Mouse (Mus musculus) lung, postnatal 0 days (tissue): ENCODE results near the gene Tnfrsf1a. TPM values are rescaled to one million over a fixed set of nuclear protein-coding genes. Genes with fewer than 3 reads are reported as not detected.

Experiments used
- ATAC-seq: fragments of 200-750 bp; cut with Nextera tagmentation; 2 replicates; pipeline ENCODE4 v1.8.0; 2017; ENCODE audit warnings: moderate library complexity
- DNase-seq: peaks from one replicate; pipeline ENCODE4 v3.0.0-alpha.2; 2016; ENCODE audit warnings: low spot score
- H3K27ac ChIP-seq: fragments of 300-500 bp; sonication (generic); 2 replicates; pipeline ENCODE4 v1.5.1; 2014; ENCODE audit warnings: antibody characterized with exemption, mild to moderate bottlenecking, low read length, mixed read lengths
- H3K27me3 ChIP-seq: fragments of 300-500 bp; sonication (generic); replicated peaks from 2 replicates; pipeline ENCODE4 v1.6.1; 2014; ENCODE audit warnings: low read length, mixed read lengths; ENCODE audit not compliant: insufficient read depth
- H3K36me3 ChIP-seq: fragments of 300-500 bp; sonication (generic); 2 replicates; pipeline ENCODE4 v1.6.1; 2014; ENCODE audit warnings: low read length, mixed read lengths; ENCODE audit not compliant: insufficient read depth
- H3K4me1 ChIP-seq: fragments of 300-500 bp; sonication (generic); 2 replicates; pipeline ENCODE4 v1.6.1; 2014; ENCODE audit warnings: antibody characterized with exemption, low read depth, low read length, mixed read lengths; ENCODE audit not compliant: insufficient read depth
- H3K4me2 ChIP-seq: fragments of 300-500 bp; sonication (generic); replicated peaks from 2 replicates; pipeline ENCODE4 v1.6.1; 2014; ENCODE audit warnings: low read depth, mild to moderate bottlenecking, low read length, moderate library complexity, mixed read lengths
- H3K4me3 ChIP-seq: fragments of 300-500 bp; sonication (generic); 2 replicates; pipeline ENCODE4 v1.5.1; 2014; ENCODE audit warnings: low read depth, low read length
- H3K9ac ChIP-seq: fragments of 300-500 bp; sonication (generic); replicated peaks from 2 replicates; pipeline ENCODE4 v1.6.1; 2014; ENCODE audit warnings: low read depth, mild to moderate bottlenecking
- H3K9me3 ChIP-seq: fragments of 300-500 bp; sonication (generic); 2 replicates; pipeline ENCODE4 v1.6.1; 2016; ENCODE audit warnings: low read length, mixed read lengths
- CTCF ChIP-seq: IDR thresholded peaks from 2 replicates; pipeline ENCODE4 v1.5.1; 2016; ENCODE audit warnings: antibody characterized with exemption, mild to moderate bottlenecking
- EP300 ChIP-seq: IDR thresholded peaks from 2 replicates; pipeline ENCODE4 v1.6.1; 2016; ENCODE audit warnings: antibody characterized with exemption, mild to moderate bottlenecking, control low read depth
- WGBS: fragments of 180-500 bp; shearing (Covaris S2); extraction: QIAGEN DNeasy Blood & Tissue Kit; methylation state at CpG from one replicate; pipeline ENCODE4 v1.1.7; 2014; 5-methylcytosine and 5-hydroxymethylcytosine counted together
- polyA plus RNA-seq: library from polyadenylated mRNA; unstranded; fragments of >200 nt; fragmentation: Nextera tagmentation; extraction: Ambion mirVana; gene quantifications from 2 replicates; pipeline ENCODE4 v1.2.1, GENCODE M21; 2015

The Tnfrsf1a gene
- polyA plus RNA-seq, 1 experiment from 2014 or later, result 108 TPM

DNA sequence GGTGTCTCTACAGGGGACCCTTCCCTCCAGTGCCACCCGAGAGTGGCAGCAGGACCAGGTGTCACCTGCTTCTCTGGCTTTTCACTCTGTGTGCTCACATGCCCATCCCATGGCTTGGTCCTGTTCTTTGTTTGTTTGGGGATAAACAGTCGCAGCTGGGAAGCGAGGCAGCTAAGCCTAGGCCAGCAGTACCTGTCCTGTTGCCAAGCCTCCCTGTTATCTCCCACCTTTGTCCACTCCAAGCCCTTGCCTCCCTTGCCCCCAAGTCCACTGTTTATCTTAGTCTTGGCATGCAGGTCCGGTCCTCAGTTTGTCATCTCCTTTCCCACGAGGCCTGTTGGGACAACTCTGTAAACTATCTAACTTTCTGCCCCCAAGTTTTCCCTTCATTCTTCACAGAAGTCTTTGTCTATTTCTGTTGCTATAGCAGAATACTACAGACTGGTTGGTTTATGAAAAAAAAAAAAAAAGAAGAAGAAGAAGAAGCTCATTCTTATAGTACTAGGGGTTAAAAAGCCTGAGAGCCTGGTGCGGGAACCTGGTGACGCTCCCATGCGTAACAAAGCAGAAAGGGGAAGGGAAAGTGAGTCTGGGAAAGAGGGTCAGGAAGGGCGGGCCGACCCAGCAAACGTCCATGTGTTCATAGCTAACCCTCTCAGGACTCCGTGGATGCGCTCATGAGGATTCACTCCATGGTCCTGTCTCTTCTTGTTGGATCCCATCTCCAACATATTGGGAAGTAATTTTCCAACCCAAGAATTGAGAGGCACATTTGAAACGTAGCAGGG, 15.9 kb upstream of the Tnfrsf1a start:
- no peak for TF ChIP-seq CTCF
- WGBS, result 63% methylated on average over 14 of the region's 14 CpGs
- ATAC-seq, result no peak

DNA sequence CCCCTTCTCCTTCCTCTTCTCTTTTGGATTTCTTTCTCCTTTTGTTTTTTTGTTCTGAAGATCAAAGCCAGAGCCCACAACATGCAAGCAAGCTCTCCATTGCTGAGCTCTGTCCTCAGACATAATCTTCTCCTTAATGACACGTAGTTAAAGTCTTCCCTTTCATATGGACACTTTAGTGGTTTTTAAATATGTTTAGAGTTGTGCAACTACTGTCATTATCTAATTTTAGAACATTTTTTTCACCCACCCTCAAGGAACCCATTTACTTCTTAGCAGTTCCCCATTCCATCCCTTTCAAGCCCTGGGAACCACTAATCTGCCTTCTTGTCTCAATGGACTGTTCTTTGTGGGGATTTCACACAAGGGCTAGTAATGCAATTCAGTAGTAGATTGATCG, 14.8 kb upstream of the Tnfrsf1a start:
- H3K4me1 ChIP-seq, result peaks cover 4% of the 10 kb centered on the region; the same call in 1 of the 2 replicates
- WGBS, result 55% methylated on average over 2 of the region's 2 CpGs
- DNase-seq, result peak; percentile 87

More for the DNA sequence above, 15.9 kb upstream of the Tnfrsf1a start:
- peak; percentile 28 for DNase-seq
- Histone ChIP-seq H3K4me1 (no peaks in the 10 kb centered on the region), H3K4me2 (no peak overlapping the region), H3K9ac (no peak overlapping the region), H3K36me3 (no peaks in the 10 kb centered on the region), H3K9me3 (no peaks in the 10 kb centered on the region), H3K4me3 (no peak overlapping the region), H3K27me3 (no peaks in the 10 kb centered on the region), H3K27ac (0 out of 2 replicates have a peak overlapping the region, but pooled peaks have one; percentile 64)

GRCm38 (mm10) chr6:125338791-125339660, 10.1 kb upstream of the Tnfrsf1a start:
- DNase-seq, result no peak
- WGBS, result 55% methylated on average over 8 of the region's 9 CpGs
- Histone ChIP-seq H3K27me3 (no peaks in the 10 kb centered on the region), H3K27ac (peak overlapping the region; percentile 38; the same call in 1 of the 2 replicates), H3K36me3 (no peaks in the 10 kb centered on the region; the same call in 1 of the 2 replicates), H3K4me3 (no peak overlapping the region), H3K9me3 (no peaks in the 10 kb centered on the region), H3K9ac (no peak overlapping the region), H3K4me2 (no peak overlapping the region), H3K4me1 (peaks cover 16% of the 10 kb centered on the region; the same call in 1 of the 2 replicates)
- TF ChIP-seq CTCF (no peak), EP300 (peak; percentile 51; the same call in 1 of the 2 replicates)
- ATAC-seq, result no peak

More for the DNA sequence above, 14.8 kb upstream of the Tnfrsf1a start:
- peak; percentile 33 for ATAC-seq
- H3K4me2 ChIP-seq, result no peak overlapping the region
- H3K9me3 ChIP-seq, result no peaks in the 10 kb centered on the region
- no peak for TF ChIP-seq EP300
- TF ChIP-seq CTCF, result no peak
- H3K4me3 ChIP-seq, result no peak overlapping the region
- H3K27ac ChIP-seq, result peak overlapping the region; percentile 64; the same call in 1 of the 2 replicates
- H3K9ac ChIP-seq, result no peak overlapping the region
- H3K27me3 ChIP-seq, result no peaks in the 10 kb centered on the region
- H3K36me3 ChIP-seq, result no peaks in the 10 kb centered on the region

DNA sequence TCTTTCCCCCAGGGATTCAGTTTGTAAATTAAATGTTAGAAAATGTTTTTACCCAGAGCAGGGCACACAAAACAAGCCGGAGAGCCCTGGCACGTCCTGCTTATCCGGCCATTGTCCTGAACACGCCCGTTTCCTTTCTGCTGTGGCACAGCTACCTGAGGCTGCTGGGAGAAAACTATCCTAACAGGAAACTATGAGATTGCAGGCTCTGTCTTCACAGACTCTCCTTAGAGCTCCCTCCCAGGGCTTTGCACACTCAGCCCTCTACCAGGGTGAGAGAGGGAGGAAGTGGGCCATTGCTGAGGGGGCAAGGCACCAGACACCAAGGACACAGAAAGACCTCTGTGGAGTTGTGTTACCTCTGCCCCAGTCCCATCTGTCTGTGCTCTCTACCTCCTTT, 8.9 kb upstream of the Tnfrsf1a start:
- H3K4me2 ChIP-seq, result no peak overlapping the region
- peaks cover 23% of the 10 kb centered on the region; the same call in 1 of the 2 replicates for H3K4me1 ChIP-seq
- ATAC-seq, result peak; percentile 56
- H3K27ac ChIP-seq, result peak overlapping the region; percentile 84
- peak; percentile 60 for DNase-seq
- H3K4me3 ChIP-seq, result no peak overlapping the region
- TF ChIP-seq CTCF (no peak), EP300 (peak; percentile 76)
- no peaks in the 10 kb centered on the region; the same call in 1 of the 2 replicates for H3K36me3 ChIP-seq
- H3K27me3 ChIP-seq, result no peaks in the 10 kb centered on the region
- no peak overlapping the region for H3K9ac ChIP-seq
- WGBS, result 64% methylated on average over 5 of the region's 5 CpGs
- no peaks in the 10 kb centered on the region for H3K9me3 ChIP-seq

GRCm38 (mm10) chr6:125342198-125342597, 7.0 kb upstream of the Tnfrsf1a start:
- peak; percentile 59 for DNase-seq
- Histone ChIP-seq H3K27me3 (no peaks in the 10 kb centered on the region), H3K4me1 (peaks cover 23% of the 10 kb centered on the region; the same call in 1 of the 2 replicates), H3K4me3 (no peak overlapping the region), H3K4me2 (no peak overlapping the region), H3K9me3 (no peaks in the 10 kb centered on the region), H3K27ac (0 out of 2 replicates have a peak overlapping the region, but pooled peaks have one; percentile 51), H3K9ac (no peak overlapping the region), H3K36me3 (no peaks in the 10 kb centered on the region; the same call in 1 of the 2 replicates)
- TF ChIP-seq CTCF, result no peak
- TF ChIP-seq EP300, result peak; percentile 17; the same call in 1 of the 2 replicates
- ATAC-seq, result peak; percentile 2; the same call in 1 of the 2 replicates
- 50% methylated on average over 3 of the region's 3 CpGs for WGBS
